Mouse (Mus musculus) liver, embryonic 14.5 days (tissue): ENCODE data around the gene Ube2k. TPM values are rescaled to one million over a fixed set of nuclear protein-coding genes. Genes with fewer than 3 reads are reported as not detected.

ENCODE experiments used
- ATAC-seq: fragments of 200-750 bp; cut with Nextera tagmentation; 2 replicates; pipeline ENCODE4 v1.8.0; 2017; ENCODE audit warnings: moderate number of reproducible peaks, mild to moderate bottlenecking, moderate library complexity; ENCODE audit not compliant: insufficient read depth
- DNase-seq, 3 experiments: peaks; one replicate each; pipeline ENCODE4 v3.0.0-alpha.2; 2012 to 2013; ENCODE audit warnings: low read depth in 3 of 3, low spot score in 3 of 3
- H3K27ac ChIP-seq: fragments of 300-500 bp; sonication (generic); 2 replicates; pipeline ENCODE4 v1.5.1; 2014; ENCODE audit warnings: moderate library complexity, mild to moderate bottlenecking, control low read depth, inconsistent platforms
- H3K27me3 ChIP-seq: fragments of 300-500 bp; sonication (generic); 2 replicates; pipeline ENCODE4 v1.6.1; 2014; ENCODE audit warnings: mild to moderate bottlenecking, low read length, moderate library complexity; ENCODE audit not compliant: control insufficient read depth, insufficient read depth
- H3K36me3 ChIP-seq: fragments of 300-500 bp; sonication (generic); replicated peaks from 2 replicates; pipeline ENCODE4 v1.6.1; 2014; ENCODE audit warnings: low read depth; ENCODE audit not compliant: control insufficient read depth, insufficient read depth
- H3K4me1 ChIP-seq, 2 experiments: fragments of 200-500 bp in 1 of 2; fragments of 300-500 bp in 1 of 2; sonication (generic) in 1 of 2; replicated peaks; 2 replicates each; pipeline ENCODE4 v1.6.1; 2012 to 2014; ENCODE audit warnings: antibody characterized with exemption in 1 of 2, inconsistent platforms in 1 of 2, low read length in 1 of 2; ENCODE audit not compliant: control insufficient read depth in 2 of 2, insufficient read depth in 2 of 2
- H3K4me2 ChIP-seq: fragments of 300-500 bp; sonication (generic); 2 replicates; pipeline ENCODE4 v1.6.1; 2014; ENCODE audit warnings: low read depth, mild to moderate bottlenecking, control low read depth, moderate library complexity
- H3K4me3 ChIP-seq, 2 experiments: fragments of 200-500 bp in 1 of 2; fragments of 300-500 bp in 1 of 2; sonication (generic) in 1 of 2; 2 replicates each; pipeline ENCODE4 v1.5.1; 2012 to 2014; ENCODE audit warnings: low read depth in 2 of 2, low read length in 2 of 2, mild to moderate bottlenecking in 2 of 2, control low read depth in 1 of 2, inconsistent platforms in 1 of 2, moderate library complexity in 1 of 2; ENCODE audit not compliant: insufficient read depth in 1 of 2
- H3K9ac ChIP-seq: fragments of 300-500 bp; sonication (generic); replicated peaks from 2 replicates; pipeline ENCODE4 v1.6.1; 2014; ENCODE audit warnings: mild to moderate bottlenecking, control low read depth, moderate library complexity
- H3K9me3 ChIP-seq: fragments of 300-500 bp; sonication (generic); 2 replicates; pipeline ENCODE4 v1.6.1; 2016; ENCODE audit warnings: low read length, mixed read lengths; ENCODE audit not compliant: control insufficient read depth
- CTCF ChIP-seq: IDR thresholded peaks from 2 replicates; pipeline ENCODE4 v1.5.1; 2016; ENCODE audit warnings: antibody characterized with exemption, low read depth, control low read depth
- EP300 ChIP-seq: IDR thresholded peaks from 2 replicates; pipeline ENCODE4 v1.6.1; 2016; ENCODE audit warnings: antibody characterized with exemption, low read depth
- WGBS: fragments of 180-500 bp; shearing (Covaris S2); extraction: QIAGEN DNeasy Blood & Tissue Kit; methylation state at CpG from one replicate; pipeline ENCODE4 v1.1.7; 2014; ENCODE audit not compliant: insufficient replicate concordance; 5-methylcytosine and 5-hydroxymethylcytosine counted together
- polyA plus RNA-seq, 2 experiments: library from polyadenylated mRNA; depleted of rRNA in 1 of 2; stranded (reverse) in 1 of 2; unstranded in 1 of 2; fragments of >200 nt; fragmentation: Nextera tagmentation in 1 of 2; extraction: Ambion mirVana in 1 of 2; gene quantifications; 2 replicates each; pipeline versions ENCODE4 v1.2.1 to v1.2.3; 2012 to 2014

Ube2k gene
- polyA plus RNA-seq, 2 experiments, result 60.5 to 64.7 TPM

- no peak for TF ChIP-seq EP300
- TF ChIP-seq CTCF, result no peak
- Histone ChIP-seq H3K9me3 (no peaks in the 10 kb centered on the region), H3K4me1 (peaks cover 6 to 8% of the 10 kb centered on the region in 2 experiments; a peak in 3 of 4 replicates), H3K27me3 (no peaks in the 10 kb centered on the region), H3K4me3 (no peak overlapping the region), H3K4me2 (no peak overlapping the region), H3K9ac (no peak overlapping the region), H3K27ac (no peak overlapping the region), H3K36me3 (no peaks in the 10 kb centered on the region; the same call in 1 of the 2 replicates)
- ATAC-seq, result no peak
- no peak for DNase-seq
- WGBS, result 67% methylated on average over 1 of the region's 1 CpGs
Measured at GRCm38 (mm10) chr5:65543491-65543890, 6.5 kb downstream of the Ube2k start.

GRCm38 (mm10) chr5:65544616-65545015, 7.6 kb downstream of the Ube2k start:
- Histone ChIP-seq H3K9me3 (no peaks in the 10 kb centered on the region), H3K4me2 (no peak overlapping the region), H3K36me3 (no peaks in the 10 kb centered on the region; the same call in 1 of the 2 replicates), H3K4me3 (no peak overlapping the region), H3K27ac (no peak overlapping the region), H3K27me3 (no peaks in the 10 kb centered on the region), H3K9ac (no peak overlapping the region; the same call in 1 of the 2 replicates), H3K4me1 (peaks cover 3 to 4% of the 10 kb centered on the region in 2 experiments; a peak in 2 of 4 replicates)
- 92% methylated on average over 2 of the region's 2 CpGs for WGBS
- DNase-seq (no peak), ATAC-seq (no peak)
- no peak for TF ChIP-seq EP300
- TF ChIP-seq CTCF, result no peak

- Histone ChIP-seq H3K4me2 (no peak overlapping the region), H3K9me3 (no peaks in the 10 kb centered on the region), H3K36me3 (peaks cover 2% of the 10 kb centered on the region; the same call in 1 of the 2 replicates), H3K27ac (no peak overlapping the region), H3K9ac (no peak overlapping the region), H3K27me3 (no peaks in the 10 kb centered on the region), H3K4me1 (peaks cover 2 to 3% of the 10 kb centered on the region in 2 experiments; a peak in 2 of 4 replicates), H3K4me3 (no peak overlapping the region)
- no peak for DNase-seq
- WGBS, result 91% methylated on average over 1 of the region's 1 CpGs
- ATAC-seq, result no peak
- TF ChIP-seq EP300 (no peak), CTCF (no peak)
Measured at GRCm38 (mm10) chr5:65549677-65550076, 12.6 kb downstream of the Ube2k start.

- Histone ChIP-seq H3K4me3 (no peak overlapping the region), H3K9ac (no peak overlapping the region), H3K4me1 (peaks cover 3 to 4% of the 10 kb centered on the region in 2 experiments; a peak in 3 of 4 replicates), H3K27me3 (no peaks in the 10 kb centered on the region), H3K36me3 (no peaks in the 10 kb centered on the region), H3K27ac (no peak overlapping the region), H3K4me2 (no peak overlapping the region), H3K9me3 (no peaks in the 10 kb centered on the region)
- ATAC-seq (no peak), DNase-seq (no peak)
- no peak for TF ChIP-seq CTCF
- TF ChIP-seq EP300, result no peak
Measured at GRCm38 (mm10) chr5:65557109-65557508, 20.1 kb downstream of the Ube2k start.

- H3K9me3 ChIP-seq, result no peaks in the 10 kb centered on the region
- TF ChIP-seq EP300 (no peak), CTCF (no peak)
- no peaks in the 10 kb centered on the region for H3K36me3 ChIP-seq
- no peak overlapping the region for H3K9ac ChIP-seq
- H3K27ac ChIP-seq, result no peak overlapping the region
- ATAC-seq (no peak), DNase-seq (no peak)
- H3K4me2 ChIP-seq, result no peak overlapping the region
- 54% methylated on average over 19 of the region's 20 CpGs for WGBS
- no peaks in the 10 kb centered on the region for H3K27me3 ChIP-seq
- peaks cover 0 to 3% of the 10 kb centered on the region in 2 experiments; a peak in 1 of 4 replicates for H3K4me1 ChIP-seq
- H3K4me3 ChIP-seq, result no peak overlapping the region
Measured at GRCm38 (mm10) chr5:65561125-65561893, 24.3 kb downstream of the Ube2k start.
